Mouse (Mus musculus): Measurements from ENCODE around the gene Creg1. TPM values are rescaled to one million over a fixed set of nuclear protein-coding genes. Genes with fewer than 3 reads are reported as not detected.
"Not testable (repeated sequence)": the region's sequence is repeated elsewhere in the genome, so short reads cannot be mapped to it uniquely, and the experiment has no call there.

The Creg1 gene
- total RNA-seq, 2 experiments from 2014 or later, result 26.1 to 28.7 TPM

GRCm38 (mm10) chr1:165748053-165748452 is 15.5 kb upstream of the Creg1 start:
- DNase-seq (ENCODE audit: extremely low spot score in 1 of 2, low spot score in 1 of 2), result no peak

GRCm38 (mm10) chr1:165751142-165751541 is 12.4 kb upstream of the Creg1 start:
- DNase-seq (ENCODE audit: extremely low spot score in 1 of 2, low spot score in 1 of 2), result no peak

- DNase-seq (ENCODE audit: extremely low spot score in 1 of 2, low spot score in 1 of 2), result no peak
Observed at GRCm38 (mm10) chr1:165751838-165752237, 11.7 kb upstream of the Creg1 start.

GRCm38 (mm10) chr1:165754205-165754604 is 9.3 kb upstream of the Creg1 start:
- no peak for DNase-seq (ENCODE audit: extremely low spot score in 1 of 2, low spot score in 1 of 2)

GRCm38 (mm10) chr1:165755194-165755593 is 8.4 kb upstream of the Creg1 start:
- no peak for DNase-seq (ENCODE audit: extremely low spot score in 1 of 2, low spot score in 1 of 2)

GRCm38 (mm10) chr1:165761522-165762305 is 1.8 kb upstream of the Creg1 start:
- no peak for DNase-seq (ENCODE audit: extremely low spot score in 1 of 2, low spot score in 1 of 2)

- not testable (repeated sequence) for DNase-seq (ENCODE audit: extremely low spot score in 1 of 2, low spot score in 1 of 2)
Observed at GRCm38 (mm10) chr1:165762498-165762897, 1.0 kb upstream of the Creg1 start.

GRCm38 (mm10) chr1:165762914-165763634 is 472 bp upstream of the Creg1 start:
- no peak for DNase-seq (ENCODE audit: extremely low spot score in 1 of 2, low spot score in 1 of 2)

- DNase-seq (ENCODE audit: extremely low spot score in 1 of 2, low spot score in 1 of 2), result no peak
Observed at GRCm38 (mm10) chr1:165764571-165764970, 1.0 kb downstream of the Creg1 start.

GRCm38 (mm10) chr1:165765041-165765440 is 1.5 kb downstream of the Creg1 start:
- DNase-seq (ENCODE audit: extremely low spot score in 1 of 2, low spot score in 1 of 2), result no peak

- no peak for DNase-seq (ENCODE audit: extremely low spot score in 1 of 2, low spot score in 1 of 2)
Observed at GRCm38 (mm10) chr1:165765651-165766294, 2.2 kb downstream of the Creg1 start.

- no peak for DNase-seq (ENCODE audit: extremely low spot score in 1 of 2, low spot score in 1 of 2)
Observed at GRCm38 (mm10) chr1:165766295-165766890, 2.8 kb downstream of the Creg1 start.

- no peak for DNase-seq (ENCODE audit: extremely low spot score in 1 of 2, low spot score in 1 of 2)
Observed at GRCm38 (mm10) chr1:165768894-165769512, 5.5 kb downstream of the Creg1 start.

GRCm38 (mm10) chr1:165770181-165770759 is 6.7 kb downstream of the Creg1 start:
- DNase-seq (ENCODE audit: extremely low spot score in 1 of 2, low spot score in 1 of 2), result no peak

- DNase-seq (ENCODE audit: extremely low spot score in 1 of 2, low spot score in 1 of 2), result peak; percentile 61 to 77
Observed at GRCm38 (mm10) chr1:165771491-165771897, 7.9 kb downstream of the Creg1 start.

GRCm38 (mm10) chr1:165771998-165772397 is 8.5 kb downstream of the Creg1 start:
- no peak for DNase-seq (ENCODE audit: extremely low spot score in 1 of 2, low spot score in 1 of 2)

- DNase-seq (ENCODE audit: extremely low spot score in 1 of 2, low spot score in 1 of 2), result peak; percentile 27 to 39
Observed at GRCm38 (mm10) chr1:165775518-165776294, 12.2 kb downstream of the Creg1 start.

GRCm38 (mm10) chr1:165779954-165780585 is 16.5 kb downstream of the Creg1 start:
- DNase-seq (ENCODE audit: extremely low spot score in 1 of 2, low spot score in 1 of 2), result no peak
